Mouse (Mus musculus) midbrain, embryonic 16.5 days (tissue): Measurements from ENCODE around the gene Ppp1r27. TPM values are rescaled to one million over a fixed set of nuclear protein-coding genes. Genes with fewer than 3 reads are reported as not detected.
A peak's percentile ranks its signal among the peaks of the same experiment; 100 is the strongest.

Source experiments
- ATAC-seq: fragments of 200-750 bp; cut with Nextera tagmentation; 2 replicates; pipeline ENCODE4 v1.8.0; 2017; ENCODE audit warnings: moderate TSS enrichment
- H3K27ac ChIP-seq: fragments of 300-500 bp; sonication (generic); 2 replicates; pipeline ENCODE4 v1.5.1; 2014; ENCODE audit warnings: mild to moderate bottlenecking, low read length, mixed read lengths
- H3K27me3 ChIP-seq: fragments of 300-500 bp; sonication (generic); 2 replicates; pipeline ENCODE4 v1.6.1; 2014; ENCODE audit warnings: low read depth, low read length, mixed read lengths; ENCODE audit not compliant: control insufficient read depth, insufficient read depth
- H3K36me3 ChIP-seq: fragments of 300-500 bp; sonication (generic); 2 replicates; pipeline ENCODE4 v1.6.1; 2014; ENCODE audit warnings: mild to moderate bottlenecking, low read length, moderate library complexity, mixed read lengths; ENCODE audit not compliant: control insufficient read depth, insufficient read depth
- H3K4me1 ChIP-seq: fragments of 300-500 bp; sonication (generic); 2 replicates; pipeline ENCODE4 v1.6.1; 2014; ENCODE audit warnings: mild to moderate bottlenecking, low read length, mixed read lengths; ENCODE audit not compliant: control insufficient read depth, insufficient read depth
- H3K4me2 ChIP-seq: fragments of 300-500 bp; sonication (generic); 2 replicates; pipeline ENCODE4 v1.6.1; 2014; ENCODE audit warnings: mild to moderate bottlenecking, low read length, mixed read lengths
- H3K4me3 ChIP-seq: fragments of 300-500 bp; sonication (generic); 2 replicates; pipeline ENCODE4 v1.5.1; 2014; ENCODE audit warnings: low read depth, mild to moderate bottlenecking, low read length, moderate library complexity, mixed read lengths
- H3K9ac ChIP-seq: fragments of 300-500 bp; sonication (generic); 2 replicates; pipeline ENCODE4 v1.6.1; 2014; ENCODE audit warnings: low read depth, low read length, mixed read lengths
- H3K9me3 ChIP-seq: fragments of 300-500 bp; sonication (generic); replicated peaks from 2 replicates; pipeline ENCODE4 v1.6.1; 2014; ENCODE audit warnings: mild to moderate bottlenecking, low read length, mixed read lengths; ENCODE audit not compliant: control insufficient read depth, poor library complexity, severe bottlenecking
- WGBS: fragments of 180-500 bp; shearing (Covaris S2); extraction: QIAGEN DNeasy Blood & Tissue Kit; methylation state at CpG from one replicate; pipeline ENCODE4 v1.1.7; 2014; 5-methylcytosine and 5-hydroxymethylcytosine counted together
- polyA plus RNA-seq: library from polyadenylated mRNA; unstranded; fragments of >200 nt; fragmentation: Nextera tagmentation; extraction: Ambion mirVana; gene quantifications from 2 replicates; pipeline ENCODE4 v1.2.1, GENCODE M21; 2015

The Ppp1r27 gene
- polyA plus RNA-seq, 1 experiment from 2014 or later, result not detected

DNA sequence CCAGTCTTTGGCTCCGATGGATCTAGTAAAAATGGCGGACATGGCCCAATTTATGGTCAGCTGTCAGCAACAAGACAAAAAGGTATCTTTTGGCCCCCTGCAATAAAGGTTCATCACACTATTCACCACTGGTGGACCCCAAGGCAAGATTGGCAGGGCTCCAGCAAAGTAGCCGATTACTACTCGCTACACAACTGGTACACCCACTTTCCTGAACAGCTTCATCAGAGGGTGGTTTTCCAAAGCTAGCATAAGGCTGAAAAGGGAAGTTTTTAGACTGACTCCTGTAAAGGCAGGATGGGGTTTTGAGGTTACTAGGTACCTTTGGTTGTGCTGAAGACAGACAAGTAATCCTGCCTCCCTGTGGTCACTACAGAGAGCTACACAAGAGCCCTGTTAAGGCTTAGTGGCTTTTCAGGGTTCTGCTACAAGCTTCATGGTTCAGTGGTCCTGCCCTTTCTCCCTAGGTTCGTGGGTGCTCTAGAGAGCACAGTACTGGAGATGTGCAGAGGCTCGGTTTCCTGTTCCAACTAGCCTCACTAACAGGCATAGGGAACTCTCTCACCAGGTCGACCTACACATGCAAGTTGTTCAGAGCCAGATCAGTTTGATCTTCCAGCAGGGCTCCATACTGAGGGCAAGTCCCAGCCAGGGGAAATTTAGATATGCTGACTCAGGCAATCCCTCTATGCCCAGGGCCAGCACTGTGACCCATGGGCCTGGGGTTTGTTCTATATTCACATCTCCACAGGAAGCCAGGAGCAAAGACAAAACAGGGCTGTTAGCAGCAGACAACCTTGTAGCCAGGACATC, 26.5 kb upstream of the Ppp1r27 start:
- no peak overlapping the region for H3K4me2 ChIP-seq
- H3K4me3 ChIP-seq, result no peak overlapping the region
- WGBS, result 78% methylated on average over 7 of the region's 7 CpGs
- no peaks in the 10 kb centered on the region for H3K27me3 ChIP-seq
- H3K27ac ChIP-seq, result no peak overlapping the region
- H3K9me3 ChIP-seq, result no peaks in the 10 kb centered on the region
- peaks cover 31% of the 10 kb centered on the region for H3K4me1 ChIP-seq
- no peak overlapping the region for H3K9ac ChIP-seq
- ATAC-seq, result no peak
- H3K36me3 ChIP-seq, result peaks cover 19% of the 10 kb centered on the region

DNA sequence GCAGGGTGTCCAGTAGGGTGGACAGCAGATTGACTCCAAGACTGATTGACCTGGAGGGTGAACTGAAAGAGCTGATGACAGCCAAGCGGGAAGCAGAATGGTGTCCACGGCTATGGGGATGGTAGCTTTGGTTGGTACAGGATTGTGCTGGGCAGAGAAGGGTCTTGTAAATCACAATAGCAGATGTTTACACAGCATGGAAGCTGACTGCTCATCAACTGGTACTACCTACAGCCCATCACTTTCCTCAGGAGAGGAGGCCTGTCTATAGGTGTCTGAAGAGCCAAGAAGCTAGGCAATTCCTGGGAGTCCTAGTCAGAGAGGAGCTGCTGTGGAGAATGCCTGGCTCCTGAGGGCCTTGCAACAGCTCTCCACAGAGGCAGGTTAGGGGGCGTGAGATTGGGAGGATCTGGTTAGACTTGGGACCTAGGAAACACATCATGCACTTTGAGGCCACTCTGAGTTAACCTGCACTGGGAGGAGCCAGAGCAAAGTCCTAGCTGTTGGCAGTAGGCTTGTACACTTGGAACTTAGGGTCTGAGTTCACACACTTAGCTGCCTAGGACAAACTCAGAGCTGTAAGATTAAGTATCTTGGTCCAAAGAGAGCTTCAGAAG, 25.5 kb upstream of the Ppp1r27 start:
- Histone ChIP-seq H3K9ac (no peak overlapping the region), H3K4me3 (no peak overlapping the region), H3K27me3 (no peaks in the 10 kb centered on the region), H3K4me1 (peaks cover 31% of the 10 kb centered on the region), H3K9me3 (no peaks in the 10 kb centered on the region), H3K4me2 (no peak overlapping the region), H3K36me3 (peaks cover 19% of the 10 kb centered on the region), H3K27ac (no peak overlapping the region)
- WGBS, result 90% methylated on average over 3 of the region's 3 CpGs
- no peak for ATAC-seq

GRCm38 (mm10) chr11:120575940-120576339, 25.0 kb upstream of the Ppp1r27 start:
- H3K4me2 ChIP-seq, result no peak overlapping the region
- H3K4me1 ChIP-seq, result peaks cover 34% of the 10 kb centered on the region
- peaks cover 19% of the 10 kb centered on the region for H3K36me3 ChIP-seq
- no peaks in the 10 kb centered on the region for H3K27me3 ChIP-seq
- H3K27ac ChIP-seq, result no peak overlapping the region
- no peak overlapping the region for H3K4me3 ChIP-seq
- no peaks in the 10 kb centered on the region for H3K9me3 ChIP-seq
- H3K9ac ChIP-seq, result no peak overlapping the region
- ATAC-seq, result no peak

- no peak for ATAC-seq
Measured at GRCm38 (mm10) chr11:120575046-120575445, 24.1 kb upstream of the Ppp1r27 start.

DNA sequence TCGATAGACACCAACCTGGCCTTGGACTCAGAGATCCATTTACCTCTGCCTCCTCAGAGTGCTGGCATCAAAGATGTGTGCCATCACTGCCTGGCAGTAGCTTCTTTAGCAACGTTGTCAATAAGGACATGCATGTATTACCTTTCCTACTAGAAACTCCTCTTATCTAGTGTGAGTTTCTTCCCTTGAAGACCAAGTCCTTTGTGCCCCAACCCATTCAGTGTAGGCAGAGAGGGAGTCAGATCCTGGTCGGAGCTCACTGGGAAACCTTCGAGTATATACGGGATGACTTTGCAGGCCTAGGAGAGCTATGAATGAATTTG, 23.3 kb upstream of the Ppp1r27 start:
- no peak overlapping the region for H3K27ac ChIP-seq
- H3K36me3 ChIP-seq, result peaks cover 25% of the 10 kb centered on the region
- H3K4me2 ChIP-seq, result peak overlapping the region; percentile 97
- H3K27me3 ChIP-seq, result no peaks in the 10 kb centered on the region
- H3K4me3 ChIP-seq, result peak overlapping the region; percentile 91
- H3K9ac ChIP-seq, result peak overlapping the region; percentile 85
- no peak for ATAC-seq
- WGBS, result 43% methylated on average over 5 of the region's 5 CpGs
- peaks cover 22% of the 10 kb centered on the region for H3K4me1 ChIP-seq
- no peaks in the 10 kb centered on the region for H3K9me3 ChIP-seq

More at GRCm38 (mm10) chr11:120575046-120575445, 24.1 kb upstream of the Ppp1r27 start:
- H3K27ac ChIP-seq, result no peak overlapping the region
- H3K9me3 ChIP-seq, result no peaks in the 10 kb centered on the region
- H3K9ac ChIP-seq, result no peak overlapping the region
- 89% methylated on average over 2 of the region's 2 CpGs for WGBS
- H3K27me3 ChIP-seq, result no peaks in the 10 kb centered on the region
- H3K36me3 ChIP-seq, result peaks cover 24% of the 10 kb centered on the region
- H3K4me3 ChIP-seq, result no peak overlapping the region
- peaks cover 30% of the 10 kb centered on the region for H3K4me1 ChIP-seq
- H3K4me2 ChIP-seq, result no peak overlapping the region

- Histone ChIP-seq H3K4me2 (peak overlapping the region; percentile 97), H3K27me3 (no peaks in the 10 kb centered on the region), H3K36me3 (peaks cover 21% of the 10 kb centered on the region), H3K27ac (peak overlapping the region; percentile 92), H3K4me3 (peak overlapping the region; percentile 91), H3K9me3 (no peaks in the 10 kb centered on the region), H3K9ac (peak overlapping the region; percentile 85), H3K4me1 (peaks cover 19% of the 10 kb centered on the region)
- WGBS, result under 1% methylated on average over 23 of the region's 23 CpGs
- no peak; the same call in 1 of the 2 replicates for ATAC-seq
Measured at GRCm38 (mm10) chr11:120573585-120574277, 22.8 kb upstream of the Ppp1r27 start.

- no peaks in the 10 kb centered on the region for H3K9me3 ChIP-seq
- under 1% methylated on average over 91 of the region's 94 CpGs for WGBS
- peak; percentile 97 for ATAC-seq
- peak within 1 kb of the TSS; percentile 92 for H3K27ac ChIP-seq
- H3K4me2 ChIP-seq, result peak within 1 kb of the TSS; percentile 97
- peaks cover 22% of the 10 kb centered on the region for H3K36me3 ChIP-seq
- H3K4me1 ChIP-seq, result peaks cover 19% of the 10 kb centered on the region
- peak within 1 kb of the TSS; percentile 85 for H3K9ac ChIP-seq
- peak within 1 kb of the TSS; percentile 91 for H3K4me3 ChIP-seq
- no peaks in the 10 kb centered on the region for H3K27me3 ChIP-seq
Measured at GRCm38 (mm10) chr11:120572752-120573584, 22.0 kb upstream of the Ppp1r27 start, which contains the start of gene P4hb. P4hb (minus strand) TSS chr11:120573253.

- Histone ChIP-seq H3K4me3 (peak overlapping the region; percentile 91), H3K27me3 (no peaks in the 10 kb centered on the region), H3K36me3 (peaks cover 22% of the 10 kb centered on the region), H3K4me2 (peak overlapping the region; percentile 87), H3K27ac (peak overlapping the region; percentile 86), H3K4me1 (peaks cover 19% of the 10 kb centered on the region), H3K9me3 (no peaks in the 10 kb centered on the region), H3K9ac (peak overlapping the region; percentile 77)
- ATAC-seq, result no peak; the same call in 1 of the 2 replicates
- WGBS, result under 1% methylated on average over 18 of the region's 24 CpGs
Measured at GRCm38 (mm10) chr11:120572417-120572751, 21.5 kb upstream of the Ppp1r27 start.
